Mouse (Mus musculus): ENCODE measurements at regions not wholly inside any gene's neighbourhood (a gene's known extent, or its start where the extent isn't known, plus 50 kb on each side); places are given as distances from the start of the nearest gene placed in this dataset.

DNA sequence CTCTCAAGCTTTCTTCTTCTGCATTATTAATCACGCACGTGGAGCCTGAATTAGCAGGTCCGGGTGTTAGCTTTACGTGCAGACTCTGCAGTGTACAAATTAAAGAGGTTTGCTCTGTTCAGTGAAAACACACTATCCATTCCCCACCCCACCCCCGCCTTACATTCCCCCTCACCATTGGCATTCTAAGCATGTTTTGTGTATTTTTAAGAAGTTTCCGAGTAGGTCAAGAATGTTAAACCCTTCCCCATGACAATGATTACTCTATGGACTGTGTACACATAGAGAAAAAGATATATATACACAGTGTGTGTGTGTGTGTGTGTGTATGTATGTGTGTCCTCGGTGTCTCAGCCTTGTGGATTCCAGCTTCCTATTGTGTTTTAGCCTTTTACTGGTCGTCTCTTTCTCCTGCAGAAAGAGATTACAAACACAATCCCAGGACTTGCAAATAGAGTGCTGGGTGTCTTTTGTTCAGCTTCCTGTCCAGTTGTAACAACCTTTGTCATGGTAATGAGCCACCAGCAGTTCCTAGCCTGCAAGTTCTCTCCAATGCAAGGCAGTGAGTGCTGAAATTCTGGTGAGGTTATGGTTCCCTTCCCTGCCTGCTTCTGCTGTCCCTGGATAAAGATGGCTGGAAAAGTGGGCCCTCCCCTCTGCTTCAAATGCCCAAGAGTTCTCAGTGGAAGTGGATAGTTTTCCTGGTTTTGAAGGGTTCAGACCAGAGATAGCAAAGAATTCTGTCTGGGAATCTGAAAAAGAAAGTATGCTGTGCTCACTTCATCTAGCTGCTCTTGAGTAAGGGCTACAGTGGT lies 234.1 kb downstream of the Cd83 start:
- Histone ChIP-seq H3ac (ENCODE audit: control insufficient read depth, insufficient read length, low read depth) (no peak overlapping the region), H3K36me3 (ENCODE audit: control insufficient read depth, insufficient read depth) (no peaks in the 10 kb centered on the region), H3K79me2 (ENCODE audit: control insufficient read depth, insufficient read depth) (no peaks in the 10 kb centered on the region), H3K27me3 (ENCODE audit: control insufficient read depth, insufficient read depth, insufficient read length) (no peaks in the 10 kb centered on the region), H3K79me3 (ENCODE audit: low read depth) (no peaks in the 10 kb centered on the region), H3K4me3 (ENCODE audit: insufficient read depth, poor library complexity, severe bottlenecking) (no peak overlapping the region)
- TF ChIP-seq CTCF (IDR thresholded peaks at IDR 0.05; ENCODE audit: control insufficient read depth, insufficient read depth, insufficient read length) (no peak), MYOG (IDR thresholded peaks at IDR 0.05; ENCODE audit: control insufficient read depth, extremely low read depth, insufficient read length) (no peak), MAX (IDR thresholded peaks at IDR 0.05) (no peak), FOSL1 (IDR thresholded peaks at IDR 0.05; ENCODE audit: insufficient read depth, low read length, poor library complexity, severe bottlenecking) (no peak), CEBPB (IDR thresholded peaks at IDR 0.05; ENCODE audit: low read depth) (no peak), USF1 (IDR thresholded peaks at IDR 0.05; ENCODE audit: low read depth) (no peak), MYOD1 (IDR thresholded peaks at IDR 0.05; ENCODE audit: control insufficient read depth, insufficient read length, low read depth) (no peak)

DNA sequence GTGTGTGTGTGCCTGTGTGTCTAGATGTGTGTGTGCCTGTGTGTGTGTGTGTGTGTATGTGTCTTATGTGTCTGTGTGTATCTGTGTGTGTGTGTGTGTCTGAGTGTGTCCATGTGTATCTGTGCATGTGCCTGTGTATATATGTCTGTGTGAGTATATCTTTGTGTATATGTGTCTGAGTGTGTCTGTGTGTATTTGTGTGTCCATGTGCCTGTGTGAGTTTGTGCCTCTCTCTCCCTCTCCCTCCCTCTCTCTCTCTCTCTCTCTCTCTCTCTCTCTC lies 234.7 kb downstream of the Cd83 start:
- TF ChIP-seq USF1 (IDR thresholded peaks at IDR 0.05; ENCODE audit: low read depth) (no peak), CEBPB (IDR thresholded peaks at IDR 0.05; ENCODE audit: low read depth) (no peak), FOSL1 (IDR thresholded peaks at IDR 0.05; ENCODE audit: insufficient read depth, low read length, poor library complexity, severe bottlenecking) (no peak), CTCF (IDR thresholded peaks at IDR 0.05; ENCODE audit: control insufficient read depth, insufficient read depth, insufficient read length) (no peak), MYOG (IDR thresholded peaks at IDR 0.05; ENCODE audit: control insufficient read depth, extremely low read depth, insufficient read length) (no peak), MAX (IDR thresholded peaks at IDR 0.05) (no peak), MYOD1 (IDR thresholded peaks at IDR 0.05; ENCODE audit: control insufficient read depth, insufficient read length, low read depth) (no peak)
- Histone ChIP-seq H3K27me3 (ENCODE audit: control insufficient read depth, insufficient read depth, insufficient read length) (no peaks in the 10 kb centered on the region), H3K79me3 (ENCODE audit: low read depth) (no peaks in the 10 kb centered on the region), H3K36me3 (ENCODE audit: control insufficient read depth, insufficient read depth) (no peaks in the 10 kb centered on the region), H3K79me2 (ENCODE audit: control insufficient read depth, insufficient read depth) (no peaks in the 10 kb centered on the region), H3ac (ENCODE audit: control insufficient read depth, insufficient read length, low read depth) (no peak overlapping the region), H3K4me3 (ENCODE audit: insufficient read depth, poor library complexity, severe bottlenecking) (no peak overlapping the region)

DNA sequence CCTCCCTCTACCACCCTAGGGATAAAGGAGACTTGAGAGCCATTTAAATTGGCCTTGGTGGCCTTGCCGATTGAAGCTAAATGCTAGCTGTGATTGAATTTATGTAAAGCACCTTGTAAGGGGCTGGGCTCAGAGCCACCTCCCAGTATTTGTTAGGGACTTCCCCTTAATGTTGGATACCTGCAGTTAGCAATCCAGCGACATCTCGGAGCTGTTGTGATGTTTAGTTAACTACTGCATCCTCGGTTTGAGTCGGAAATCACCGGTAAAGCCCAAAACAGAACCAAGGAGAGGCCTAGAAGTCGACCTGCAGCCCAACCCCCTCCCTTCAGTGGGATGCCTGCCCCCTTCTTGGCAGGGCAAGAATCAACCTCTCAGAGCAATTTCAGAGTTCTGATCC lies 236.3 kb downstream of the Cd83 start:
- Histone ChIP-seq H3ac (ENCODE audit: control insufficient read depth, insufficient read length, low read depth) (no peak overlapping the region), H3K4me3 (ENCODE audit: insufficient read depth, poor library complexity, severe bottlenecking) (no peak overlapping the region), H3K79me3 (ENCODE audit: low read depth) (no peaks in the 10 kb centered on the region), H3K36me3 (ENCODE audit: control insufficient read depth, insufficient read depth) (no peaks in the 10 kb centered on the region), H3K27me3 (ENCODE audit: control insufficient read depth, insufficient read depth, insufficient read length) (no peaks in the 10 kb centered on the region), H3K79me2 (ENCODE audit: control insufficient read depth, insufficient read depth) (no peaks in the 10 kb centered on the region)
- TF ChIP-seq USF1 (IDR thresholded peaks at IDR 0.05; ENCODE audit: low read depth), result no peak
- no peak for TF ChIP-seq MYOD1 (IDR thresholded peaks at IDR 0.05; ENCODE audit: control insufficient read depth, insufficient read length, low read depth)
- TF ChIP-seq FOSL1 (IDR thresholded peaks at IDR 0.05; ENCODE audit: insufficient read depth, low read length, poor library complexity, severe bottlenecking), result no peak
- TF ChIP-seq MYOG (IDR thresholded peaks at IDR 0.05; ENCODE audit: control insufficient read depth, extremely low read depth, insufficient read length), result no peak
- no peak for TF ChIP-seq CTCF (IDR thresholded peaks at IDR 0.05; ENCODE audit: control insufficient read depth, insufficient read depth, insufficient read length)
- no peak for TF ChIP-seq CEBPB (IDR thresholded peaks at IDR 0.05; ENCODE audit: low read depth)
- no peak for TF ChIP-seq MAX (IDR thresholded peaks at IDR 0.05)

DNA sequence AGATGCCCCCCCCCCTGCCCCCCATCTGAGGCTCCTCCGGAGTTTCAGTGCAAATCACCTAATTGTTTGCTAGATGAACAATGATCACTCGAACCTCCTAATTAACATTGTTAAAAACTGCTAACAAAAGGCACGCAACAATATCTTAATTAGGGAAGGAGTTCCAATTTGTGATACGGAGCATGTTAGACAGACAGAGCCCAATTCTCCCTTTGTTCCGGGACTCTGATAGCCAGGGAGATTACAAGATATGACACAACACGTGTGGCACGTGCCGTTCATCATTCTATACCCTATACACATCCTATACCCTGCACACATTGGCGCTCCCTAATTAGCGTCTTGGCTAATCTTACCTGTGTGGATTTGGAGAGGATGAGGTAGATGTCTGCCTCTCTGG lies 237.5 kb downstream of the Cd83 start:
- H3K27me3 ChIP-seq (ENCODE audit: control insufficient read depth, insufficient read depth, insufficient read length), result peaks cover 3% of the 10 kb centered on the region
- H3K36me3 ChIP-seq (ENCODE audit: control insufficient read depth, insufficient read depth), result no peaks in the 10 kb centered on the region
- no peaks in the 10 kb centered on the region for H3K79me3 ChIP-seq (ENCODE audit: low read depth)
- H3K4me3 ChIP-seq (ENCODE audit: insufficient read depth, poor library complexity, severe bottlenecking), result no peak overlapping the region
- no peak overlapping the region for H3ac ChIP-seq (ENCODE audit: control insufficient read depth, insufficient read length, low read depth)
- TF ChIP-seq FOSL1 (IDR thresholded peaks at IDR 0.05; ENCODE audit: insufficient read depth, low read length, poor library complexity, severe bottlenecking) (no peak), MYOD1 (IDR thresholded peaks at IDR 0.05; ENCODE audit: control insufficient read depth, insufficient read length, low read depth) (no peak), MAX (IDR thresholded peaks at IDR 0.05) (no peak), USF1 (IDR thresholded peaks at IDR 0.05; ENCODE audit: low read depth) (no peak), CEBPB (IDR thresholded peaks at IDR 0.05; ENCODE audit: low read depth) (no peak), MYOG (IDR thresholded peaks at IDR 0.05; ENCODE audit: control insufficient read depth, extremely low read depth, insufficient read length) (no peak), CTCF (IDR thresholded peaks at IDR 0.05; ENCODE audit: control insufficient read depth, insufficient read depth, insufficient read length) (no peak)
- H3K79me2 ChIP-seq (ENCODE audit: control insufficient read depth, insufficient read depth), result no peaks in the 10 kb centered on the region

DNA sequence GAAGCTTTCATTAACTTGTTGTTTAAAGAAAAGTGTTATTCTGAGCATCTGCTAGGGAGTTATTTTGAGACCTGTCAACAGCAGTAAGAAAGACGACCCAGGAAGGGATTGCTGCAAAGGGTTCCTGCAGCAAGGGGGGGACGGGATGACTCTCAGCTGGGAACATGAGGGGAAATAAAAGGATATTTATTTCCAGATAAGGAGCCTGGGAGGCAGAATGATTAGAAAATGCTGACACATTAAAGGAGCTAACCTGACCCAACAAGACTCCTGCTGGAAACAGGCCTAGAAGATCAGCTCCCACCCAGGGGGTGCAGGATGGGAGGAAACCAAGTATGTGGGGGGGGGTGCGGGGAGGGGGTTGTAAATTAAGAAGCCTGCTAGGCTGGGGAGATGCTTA lies 240.0 kb downstream of the Cd83 start:
- no peak for TF ChIP-seq FOSL1 (IDR thresholded peaks at IDR 0.05; ENCODE audit: insufficient read depth, low read length, poor library complexity, severe bottlenecking)
- no peak for TF ChIP-seq CTCF (IDR thresholded peaks at IDR 0.05; ENCODE audit: control insufficient read depth, insufficient read depth, insufficient read length)
- no peak for TF ChIP-seq MYOG (IDR thresholded peaks at IDR 0.05; ENCODE audit: control insufficient read depth, extremely low read depth, insufficient read length)
- Histone ChIP-seq H3K79me3 (ENCODE audit: low read depth) (no peaks in the 10 kb centered on the region), H3K27me3 (ENCODE audit: control insufficient read depth, insufficient read depth, insufficient read length) (peaks cover 3% of the 10 kb centered on the region), H3ac (ENCODE audit: control insufficient read depth, insufficient read length, low read depth) (no peak overlapping the region), H3K36me3 (ENCODE audit: control insufficient read depth, insufficient read depth) (no peaks in the 10 kb centered on the region), H3K4me3 (ENCODE audit: insufficient read depth, poor library complexity, severe bottlenecking) (no peak overlapping the region), H3K79me2 (ENCODE audit: control insufficient read depth, insufficient read depth) (no peaks in the 10 kb centered on the region)

Data from C2C12 (cell line).